In the genomic region with DNA sequence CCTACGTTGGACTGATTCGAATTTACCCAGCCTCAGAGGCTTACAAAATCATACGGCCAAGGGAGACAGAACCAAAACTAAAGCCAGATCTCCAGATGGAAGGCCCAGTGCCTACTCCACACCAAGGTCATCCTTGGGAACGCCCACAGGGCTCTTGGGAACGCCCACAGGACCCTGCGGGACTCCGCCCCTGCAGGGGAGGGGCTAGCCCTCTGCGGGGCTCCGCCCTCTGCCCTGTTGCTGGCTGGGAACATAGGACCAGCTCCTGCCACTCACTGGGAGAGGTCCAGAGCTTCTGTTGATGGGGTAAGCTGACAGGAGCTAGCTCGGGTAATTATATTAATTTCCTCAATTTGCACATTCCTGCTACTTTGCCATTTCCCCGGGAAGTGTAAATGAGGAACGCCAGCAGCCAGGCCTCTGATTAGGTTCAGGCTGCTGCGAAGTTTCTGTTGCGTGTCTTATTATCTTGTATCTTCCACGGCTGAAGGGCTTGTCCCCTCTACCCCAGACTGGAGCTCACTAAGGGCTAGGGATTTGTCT, we compare ENCODE assay signal across 12 mouse cellular contexts.
DNase-seq lines count a peak whose midpoint lies in the region; ATAC-seq and TF ChIP-seq lines count a peak whose summit lies in the region.
"Had no signal": no experiment of that assay in that cellular context is flagged by ENCODE, and none has a peak within 500 bp of the region (broad histone marks: within the 10 kb centered on the region; RNA-seq: fewer than 3 reads in every experiment).

No protein-coding gene starts in this region.

- TF ChIP-seq CTCF in E14TG2a.4 (conservative IDR thresholded peaks at IDR 0.05; ENCODE audit: low read length): no peak

- ATAC-seq in forebrain, embryonic 14.5 days: peak; percentile 41; the same call in 1 of the 2 replicates
- ATAC-seq in midbrain, embryonic 11.5 days (ENCODE audit: low FRiP score): no peak

- H3K4me1 ChIP-seq in E14TG2a.4 (replicated peaks; ENCODE audit: low read depth, low read length): peaks cover 23% of the 10 kb centered on the region
- H3K4me1 ChIP-seq in forebrain, embryonic 14.5 days (ENCODE audit: control insufficient read depth, insufficient read depth, low read length): peaks cover 23% of the 10 kb centered on the region
- H3K4me1 ChIP-seq in midbrain, embryonic 11.5 days (ENCODE audit: control insufficient read depth, insufficient read depth, low read length): no peaks in the 10 kb centered on the region; the same call in 1 of the 2 replicates

- H3K4me2 ChIP-seq in forebrain, embryonic 14.5 days (ENCODE audit: low read length): no peak overlapping the region
- H3K4me2 ChIP-seq in midbrain, embryonic 11.5 days: no peak overlapping the region
- H3K4me2 ChIP-seq: hindbrain, embryonic 15.5 days; midbrain, embryonic 12.5 days had no signal

- no peaks in the 10 kb centered on the region for H3K27me3 ChIP-seq in E14TG2a.4 (ENCODE audit: insufficient read depth, low read length)
- H3K27me3 ChIP-seq in forebrain, embryonic 14.5 days (replicated peaks; ENCODE audit: control insufficient read depth, insufficient read depth, low read length): no peaks in the 10 kb centered on the region
- H3K27me3 ChIP-seq in midbrain, embryonic 11.5 days (ENCODE audit: control insufficient read depth, insufficient read depth, low read length): no peaks in the 10 kb centered on the region
- H3K27me3 ChIP-seq: hindbrain, embryonic 15.5 days; midbrain, embryonic 12.5 days had no signal

- no peaks in the 10 kb centered on the region for H3K36me3 ChIP-seq in E14TG2a.4 (ENCODE audit: insufficient read depth, low read length)
- H3K36me3 ChIP-seq in forebrain, embryonic 14.5 days (ENCODE audit: control insufficient read depth, insufficient read depth, low read length): peaks cover 3% of the 10 kb centered on the region; the same call in 1 of the 2 replicates
- no peaks in the 10 kb centered on the region for H3K36me3 ChIP-seq in midbrain, embryonic 11.5 days (ENCODE audit: control insufficient read depth, insufficient read depth, low read length)
- H3K36me3 ChIP-seq: hindbrain, embryonic 15.5 days had no signal

- H3K9me3 ChIP-seq in E14TG2a.4 (ENCODE audit: low read length): 0 out of 2 replicates have a peak, but pooled peaks cover 5% of the 10 kb centered on the region
- H3K9me3 ChIP-seq in forebrain, embryonic 14.5 days (replicated peaks; ENCODE audit: control insufficient read depth, low read length): no peaks in the 10 kb centered on the region
- no peaks in the 10 kb centered on the region for H3K9me3 ChIP-seq in midbrain, embryonic 11.5 days (ENCODE audit: control insufficient read depth, low read length)
- H3K9me3 ChIP-seq: hindbrain, embryonic 15.5 days; midbrain, embryonic 12.5 days had no signal

- no peak overlapping the region for H3K9ac ChIP-seq in forebrain, embryonic 14.5 days (ENCODE audit: low read length)
- no peak overlapping the region for H3K9ac ChIP-seq in midbrain, embryonic 11.5 days (ENCODE audit: low read length)
- H3K9ac ChIP-seq: hindbrain, embryonic 15.5 days; midbrain, embryonic 12.5 days had no signal

- peak; percentile 36 for DNase-seq in kidney, postnatal 10 days
- DNase-seq in kidney, adult 11 months: no peak
- DNase-seq in MEL-GATA-1-ER (ENCODE audit: extremely low read depth, low read depth): peak; percentile 14
- DNase-seq in forebrain, embryonic 14.5 days (ENCODE audit: low spot score): peak; percentile 69
- no peak for DNase-seq in frontal cortex, adult 2 months (ENCODE audit: extremely low spot score in 1 of 2, low spot score in 1 of 2)
- DNase-seq in midbrain, embryonic 11.5 days (ENCODE audit: low spot score, missing footprints): no peak
- DNase-seq in spleen, postnatal 4 days (ENCODE audit: low spot score in 2 of 2): no peak
- DNase-seq: gastrocnemius, postnatal 10 days; right cerebral cortex, postnatal 14 days had no signal

- H3K4me3 ChIP-seq in E14TG2a.4 (replicated peaks; ENCODE audit: low read length): peak overlapping the region; percentile 37
- H3K4me3 ChIP-seq in forebrain, embryonic 14.5 days (ENCODE audit: low read depth, low read length): no peak overlapping the region
- no peak overlapping the region for H3K4me3 ChIP-seq in midbrain, embryonic 11.5 days (ENCODE audit: low read depth, low read length)
- H3K4me3 ChIP-seq: hindbrain, embryonic 15.5 days; midbrain, embryonic 12.5 days had no signal

- 34% methylated on average over 15 of the region's 15 CpGs for WGBS in forebrain, embryonic 14.5 days
- WGBS in midbrain, embryonic 11.5 days: 54% methylated on average over 15 of the region's 15 CpGs

- H3K27ac ChIP-seq in forebrain, embryonic 14.5 days (ENCODE audit: low read depth, low read length): peak overlapping the region; percentile 58
- no peak overlapping the region for H3K27ac ChIP-seq in midbrain, embryonic 11.5 days (ENCODE audit: low read depth, low read length)
- H3K27ac ChIP-seq: hindbrain, embryonic 15.5 days; midbrain, embryonic 12.5 days had no signal

Comparison
In these comparisons a context has a peak if more than half of its experiments do, and no peak if none do; other contexts are left out.
1. DNase-seq: peak in kidney, postnatal 10 days (single experiment), MEL-GATA-1-ER (single experiment) and forebrain, embryonic 14.5 days (single experiment); none in kidney, adult 11 months (single experiment), frontal cortex, adult 2 months (0 of 2), midbrain, embryonic 11.5 days (single experiment) and spleen, postnatal 4 days (0 of 2).